Mouse (Mus musculus) olfactory bulb, adult 2 months (tissue): ENCODE measurements at regions not wholly inside any gene's neighbourhood (a gene's known extent, or its start where the extent isn't known, plus 50 kb on each side); places are given as distances from the start of the nearest gene placed in this dataset.

Source experiments
- CTCF ChIP-seq: fragments of 200-500 bp; IDR thresholded peaks from 2 replicates; pipeline ENCODE4 v1.5.1; 2012; ENCODE audit warnings: low read depth, mild to moderate bottlenecking, low read length, moderate library complexity; ENCODE audit not compliant: insufficient read depth
- POLR2A ChIP-seq: fragments of 200-500 bp; IDR thresholded peaks from 2 replicates; pipeline ENCODE4 v1.6.1; 2012; ENCODE audit warnings: mild to moderate bottlenecking, low read depth, low read length, moderate library complexity; ENCODE audit not compliant: insufficient read depth

- TF ChIP-seq CTCF (no peak), POLR2A (no peak)
Measured at GRCm38 (mm10) chr10:26494380-26494781, 118.6 kb upstream of the L3mbtl3 start.
